Mouse (Mus musculus) MEL (cell line): Measurements from ENCODE around the gene Cfap52. TPM values are rescaled to one million over a fixed set of nuclear protein-coding genes. Genes with fewer than 3 reads are reported as not detected.
A peak's percentile ranks its signal among the peaks of the same experiment; 100 is the strongest.

Experiments used
- DNase-seq: peaks from one replicate; pipeline ENCODE4 v3.0.0; 2011; ENCODE audit warnings: low read depth, low spot score
- H3K27ac ChIP-seq: 2 replicates; pipeline ENCODE4 v1.5.1; 2012; ENCODE audit warnings: low read depth, mild to moderate bottlenecking, control low read depth, low read length, moderate library complexity; ENCODE audit not compliant: control insufficient read depth
- H3K27me3 ChIP-seq, 2 experiments: fragments of 150-350 bp in 1 of 2; sonication (generic) in 1 of 2; 2 replicates each; pipeline ENCODE4 v1.6.1; 2012; ENCODE audit warnings: low read length in 2 of 2, mild to moderate bottlenecking in 2 of 2, improper control_type of control experiment in 1 of 2, moderate library complexity in 1 of 2; ENCODE audit not compliant: insufficient read depth in 2 of 2, control insufficient read depth in 1 of 2
- H3K36me3 ChIP-seq, 2 experiments: 2 replicates each; pipeline ENCODE4 v1.6.1; 2012 to 2014; ENCODE audit warnings: low read length in 2 of 2, improper control_type of control experiment in 1 of 2, inconsistent platforms in 1 of 2, mild to moderate bottlenecking in 1 of 2; ENCODE audit not compliant: insufficient read depth in 2 of 2, control insufficient read depth in 1 of 2
- H3K4me1 ChIP-seq, 2 experiments: fragments of 150-350 bp in 1 of 2; sonication (generic) in 1 of 2; 2 replicates each; pipeline ENCODE4 v1.6.1; 2012; ENCODE audit warnings: low read length in 2 of 2, improper control_type of control experiment in 1 of 2, mild to moderate bottlenecking in 1 of 2; ENCODE audit not compliant: insufficient read depth in 2 of 2, control insufficient read depth in 1 of 2
- H3K4me3 ChIP-seq, 2 experiments: fragments of 150-350 bp in 1 of 2; sonication (generic) in 1 of 2; 2 replicates each; pipeline ENCODE4 v1.5.1; 2012; ENCODE audit warnings: low read depth in 2 of 2, low read length in 2 of 2, mild to moderate bottlenecking in 2 of 2, moderate library complexity in 2 of 2, control low read depth in 1 of 2, improper control_type of control experiment in 1 of 2; ENCODE audit not compliant: control insufficient read depth in 1 of 2, insufficient read depth in 1 of 2
- H3K79me2 ChIP-seq: 2 replicates; pipeline ENCODE4 v1.6.1; 2012; ENCODE audit warnings: mild to moderate bottlenecking, low read length, moderate library complexity; ENCODE audit not compliant: control insufficient read depth, poor library complexity, insufficient read depth
- H3K9ac ChIP-seq: 2 replicates; pipeline ENCODE4 v1.6.1; 2012; ENCODE audit warnings: low read depth, mild to moderate bottlenecking, control low read depth, low read length, moderate library complexity; ENCODE audit not compliant: control insufficient read depth, poor library complexity, severe bottlenecking
- H3K9me3 ChIP-seq: fragments of 150-350 bp; sonication (generic); replicated peaks from 2 replicates; pipeline ENCODE4 v1.6.1; 2012; ENCODE audit warnings: mild to moderate bottlenecking, low read length, improper control_type of control experiment, moderate library complexity; ENCODE audit not compliant: insufficient read depth
- CHD1 ChIP-seq: IDR thresholded peaks from 2 replicates; pipeline ENCODE4 v1.6.1; 2012; ENCODE audit warnings: low read depth, mild to moderate bottlenecking, inconsistent platforms, low read length, improper control_type of control experiment
- CTCF ChIP-seq, 3 experiments: IDR thresholded peaks in 2 of 3; conservative IDR thresholded peaks in 1 of 3; 2 replicates each; pipeline ENCODE4 v1.5.1; 2011 to 2012; ENCODE audit warnings: low read length in 3 of 3, low read depth in 2 of 3, mild to moderate bottlenecking in 2 of 3, improper control_type of control experiment in 1 of 3, inconsistent platforms in 1 of 3, mixed read lengths in 1 of 3, moderate library complexity in 1 of 3; ENCODE audit not compliant: control insufficient read depth in 1 of 3, insufficient read depth in 1 of 3, poor library complexity in 1 of 3, severe bottlenecking in 1 of 3
- KAT2A ChIP-seq: conservative IDR thresholded peaks from 2 replicates; pipeline ENCODE4 v1.6.1; 2012; ENCODE audit warnings: low read depth, low read length, improper control_type of control experiment, inconsistent platforms
- MAFK ChIP-seq: IDR thresholded peaks from 2 replicates; pipeline ENCODE4 v1.6.1; 2011; ENCODE audit warnings: low read depth, mild to moderate bottlenecking, low read length, improper control_type of control experiment, borderline replicate concordance
- MAZ ChIP-seq: IDR thresholded peaks from 2 replicates; pipeline ENCODE4 v1.6.1; 2012; ENCODE audit warnings: low read depth, mild to moderate bottlenecking, inconsistent platforms, low read length, improper control_type of control experiment
- MXI1 ChIP-seq: IDR thresholded peaks from 2 replicates; pipeline ENCODE4 v1.6.1; 2011; ENCODE audit warnings: mild to moderate bottlenecking, low read depth, low read length, improper control_type of control experiment
- MYB ChIP-seq: IDR thresholded peaks from 2 replicates; pipeline ENCODE4 v1.6.1; 2011; ENCODE audit warnings: mild to moderate bottlenecking, low read depth, low read length, improper control_type of control experiment
- NRF1 ChIP-seq: IDR thresholded peaks from 2 replicates; pipeline ENCODE4 v1.6.1; 2014; ENCODE audit warnings: low read depth, mild to moderate bottlenecking, inconsistent platforms, low read length, improper control_type of control experiment, moderate library complexity; ENCODE audit not compliant: poor library complexity, insufficient read depth, severe bottlenecking
- POLR2AphosphoS5 ChIP-seq: IDR thresholded peaks from 2 replicates; pipeline ENCODE4 v1.6.1; 2012; ENCODE audit warnings: low read depth, borderline replicate concordance, mild to moderate bottlenecking, inconsistent platforms, low read length, moderate library complexity, mixed read lengths
- SIN3A ChIP-seq: IDR thresholded peaks from 2 replicates; pipeline ENCODE4 v1.6.1; 2012; ENCODE audit warnings: low read length, improper control_type of control experiment, inconsistent platforms
- ZKSCAN1 ChIP-seq: IDR thresholded peaks from 2 replicates; pipeline ENCODE4 v1.6.1; 2012; ENCODE audit warnings: low read depth, mild to moderate bottlenecking, inconsistent platforms, low read length, improper control_type of control experiment, moderate library complexity
- ZMIZ1 ChIP-seq: IDR thresholded peaks from 2 replicates; pipeline ENCODE4 v1.6.1; 2012; ENCODE audit warnings: low read depth, mild to moderate bottlenecking, inconsistent platforms, low read length, improper control_type of control experiment, moderate library complexity
- polyA plus RNA-seq, 2 experiments: library from polyadenylated mRNA; stranded (reverse) in 1 of 2; unstranded in 1 of 2; fragments of >175 nt in 1 of 2; fragments of >200 nt in 1 of 2; gene quantifications; 2 replicates each; pipeline versions ENCODE4 v1.2.1 to v1.2.4; 2012; ENCODE audit warnings: low replicate concordance in 2 of 2, low read depth in 1 of 2; ENCODE audit not compliant: insufficient read length in 2 of 2, insufficient read depth in 1 of 2, missing spikeins in 1 of 2
- total RNA-seq: library from RNA; depleted of rRNA; stranded (reverse); fragments of 300-350 nt; gene quantifications from 2 replicates; pipeline ENCODE4 v1.2.3, GENCODE M21; 2012

Gene Cfap52
- total and polyA plus RNA-seq, 3 experiments = not detected

DNA sequence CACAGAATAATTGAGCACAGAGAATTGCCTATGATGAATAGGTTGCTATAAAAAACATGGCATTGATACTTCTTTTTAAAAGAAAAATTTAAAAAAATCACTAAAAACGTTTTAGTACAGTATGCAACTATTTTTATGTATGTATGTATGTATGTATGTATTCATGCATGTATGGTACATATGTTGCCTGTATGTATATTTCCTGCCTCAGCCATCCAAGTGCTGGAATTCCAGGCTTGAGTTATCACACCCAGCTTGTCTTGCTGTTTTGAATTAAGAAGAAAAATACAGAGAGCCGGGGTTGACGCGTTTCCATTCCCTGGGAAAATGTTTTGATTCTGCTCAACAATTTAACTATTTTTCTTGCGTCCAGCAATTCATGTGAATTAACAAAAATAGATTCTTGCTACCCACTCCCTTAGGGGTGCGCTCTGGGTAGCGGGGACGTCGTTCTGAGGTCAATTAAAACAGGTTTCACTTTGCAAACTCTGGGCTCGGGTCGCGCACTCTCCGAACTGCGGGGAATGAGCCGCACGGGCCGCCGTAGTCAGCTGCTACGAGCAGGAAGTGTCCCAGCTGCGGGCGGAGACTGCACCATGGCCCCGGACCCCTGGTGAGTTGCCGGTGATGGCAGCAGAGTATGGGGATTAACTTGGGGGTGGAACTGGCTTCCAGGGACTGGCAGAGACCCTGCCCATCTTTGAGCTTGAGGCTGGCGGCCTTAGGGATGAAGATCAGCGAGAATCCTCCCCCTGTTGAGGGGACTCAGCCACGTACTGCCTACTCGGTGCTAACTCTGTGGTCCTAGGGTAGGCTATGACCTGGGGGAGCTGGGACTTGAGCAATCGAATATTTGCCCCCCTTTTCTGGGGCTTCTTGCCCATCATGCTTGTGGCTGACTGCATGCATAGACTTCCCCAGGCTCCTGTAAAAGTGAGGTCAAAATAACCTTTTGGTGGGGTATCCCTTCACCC, 741 bp upstream of the Cfap52 start, which contains the start of gene Stx8 (continued):
- TF ChIP-seq KAT2A (no peak; the same call in 1 of the 2 replicates), ZKSCAN1 (no peak), NRF1 (peak; percentile 35; the same call in 1 of the 2 replicates), MYB (no peak)

DNA sequence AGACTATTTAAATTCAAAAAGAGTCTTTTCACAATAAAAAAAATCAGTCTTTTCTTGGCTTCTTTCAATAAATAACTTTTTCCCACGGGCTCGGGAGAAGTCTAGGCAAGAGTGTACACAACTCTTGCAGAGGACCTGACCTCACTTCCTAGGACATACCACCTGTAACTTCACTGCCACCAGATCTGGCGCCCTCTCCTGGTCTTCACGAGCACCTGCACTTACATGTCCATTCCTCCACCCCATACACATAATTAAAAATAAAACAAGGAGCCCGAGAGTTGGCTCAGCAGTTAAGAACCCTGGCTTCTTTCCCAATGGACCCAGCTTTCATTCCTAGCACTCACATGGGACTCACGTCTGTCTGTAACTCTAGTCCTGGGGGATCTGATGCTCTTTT, 1.3 kb downstream of the Cfap52 start:
- Histone ChIP-seq H3K4me3 (no peak overlapping the region), H3K36me3 (peaks cover 0 to 4% of the 10 kb centered on the region in 2 experiments; a peak in 1 of 4 replicates), H3K79me2 (peaks cover 6% of the 10 kb centered on the region), H3K9ac (no peak overlapping the region), H3K4me1 (peaks cover 3 to 5% of the 10 kb centered on the region in 2 experiments; a peak in 2 of 4 replicates), H3K27me3 (no peaks in the 10 kb centered on the region), H3K9me3 (no peaks in the 10 kb centered on the region), H3K27ac (no peak overlapping the region)
- DNase-seq = peak; percentile 32
- TF ChIP-seq MYB (no peak), CTCF (IDR thresholded peaks at IDR 0.05 in 2 of 3, conservative IDR thresholded peaks at IDR 0.05 in 1 of 3; ENCODE audit: control insufficient read depth in 1 of 3, insufficient read depth in 1 of 3, low read depth in 2 of 3, low read length in 3 of 3, poor library complexity in 1 of 3, severe bottlenecking in 1 of 3) (peak; percentile 34 to 40 (median 37); a peak in 5 of 6 replicates), POLR2AphosphoS5 (no peak)

DNA sequence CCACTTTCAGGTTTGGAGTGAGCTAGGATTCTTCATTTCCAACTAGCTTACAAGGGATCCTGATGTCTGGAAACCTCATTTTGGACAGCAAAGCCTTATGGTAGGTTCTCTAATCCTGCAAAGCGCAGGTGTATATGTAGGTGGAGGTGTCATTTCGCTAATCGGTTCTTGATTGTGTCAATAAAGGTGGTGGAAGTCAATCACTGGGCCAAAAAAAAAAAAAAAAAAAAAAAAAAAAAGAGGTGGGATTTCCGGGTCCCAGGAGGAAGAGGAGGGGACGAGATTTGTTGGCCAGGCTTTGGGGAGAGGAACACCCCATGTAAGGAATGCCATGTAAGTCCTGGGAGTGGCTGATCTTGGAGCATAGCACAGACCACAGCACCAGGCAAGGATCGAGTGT, 11.0 kb downstream of the Cfap52 start:
- Histone ChIP-seq H3K36me3 (no peaks in the 10 kb centered on the region), H3K4me1 (no peaks in the 10 kb centered on the region), H3K4me3 (no peak overlapping the region), H3K27ac (no peak overlapping the region), H3K79me2 (no peaks in the 10 kb centered on the region), H3K27me3 (no peaks in the 10 kb centered on the region), H3K9ac (no peak overlapping the region), H3K9me3 (no peaks in the 10 kb centered on the region)
- no peak for TF ChIP-seq MXI1
- TF ChIP-seq SIN3A = no peak
- no peak for TF ChIP-seq ZKSCAN1
- no peak for TF ChIP-seq MAFK
- TF ChIP-seq ZMIZ1 = no peak
- no peak for TF ChIP-seq CHD1
- TF ChIP-seq MAZ = no peak
- DNase-seq = no peak
